Mouse (Mus musculus) lung, postnatal 36 days (tissue): ENCODE results near the gene Lhx5.
A peak's percentile ranks its signal among the peaks of the same experiment; 100 is the strongest.

ENCODE experiments used
- DNase-seq: peaks from one replicate; pipeline ENCODE4 v3.0.0; 2022; ENCODE audit warnings: mixed read lengths

Gene Lhx5

GRCm38 (mm10) chr5:120431649-120432485, at the start of gene Lhx5:
Lhx5 (plus strand) TSS chr5:120431699.
- DNase-seq: no peak

- DNase-seq: no peak
Observed at GRCm38 (mm10) chr5:120386361-120386760, 45.1 kb upstream of the Lhx5 start.

- no peak for DNase-seq
Observed at GRCm38 (mm10) chr5:120388765-120389164, 42.7 kb upstream of the Lhx5 start.

- no peak for DNase-seq
Observed at GRCm38 (mm10) chr5:120389973-120390372, 41.5 kb upstream of the Lhx5 start.

GRCm38 (mm10) chr5:120393871-120394667, 37.4 kb upstream of the Lhx5 start:
- DNase-seq: no peak

GRCm38 (mm10) chr5:120397988-120398387, 33.5 kb upstream of the Lhx5 start:
- DNase-seq: no peak

- DNase-seq: no peak
Observed at GRCm38 (mm10) chr5:120404831-120405591, 26.5 kb upstream of the Lhx5 start.

GRCm38 (mm10) chr5:120408933-120409332, 22.6 kb upstream of the Lhx5 start:
- no peak for DNase-seq

GRCm38 (mm10) chr5:120409385-120410378, 21.8 kb upstream of the Lhx5 start:
- no peak for DNase-seq

- no peak for DNase-seq
Observed at GRCm38 (mm10) chr5:120413436-120413835, 18.1 kb upstream of the Lhx5 start.

GRCm38 (mm10) chr5:120420106-120420505, 11.4 kb upstream of the Lhx5 start:
- no peak for DNase-seq

GRCm38 (mm10) chr5:120424039-120424438, 7.5 kb upstream of the Lhx5 start:
- peak; percentile 51 for DNase-seq

- no peak for DNase-seq
Observed at GRCm38 (mm10) chr5:120424657-120425056, 6.8 kb upstream of the Lhx5 start.

- DNase-seq: no peak
Observed at GRCm38 (mm10) chr5:120425711-120426110, 5.8 kb upstream of the Lhx5 start.

GRCm38 (mm10) chr5:120426572-120426971, 4.9 kb upstream of the Lhx5 start:
- DNase-seq: no peak

GRCm38 (mm10) chr5:120427451-120427938, 4.0 kb upstream of the Lhx5 start:
- DNase-seq: no peak

- DNase-seq: no peak
Observed at GRCm38 (mm10) chr5:120428189-120428838, 3.2 kb upstream of the Lhx5 start.

GRCm38 (mm10) chr5:120428990-120429389, 2.5 kb upstream of the Lhx5 start:
- no peak for DNase-seq

GRCm38 (mm10) chr5:120429692-120430091, 1.8 kb upstream of the Lhx5 start:
- no peak for DNase-seq

GRCm38 (mm10) chr5:120431001-120431583, 407 bp upstream of the Lhx5 start:
- DNase-seq: no peak
